Mouse (Mus musculus): ENCODE data around the gene Olfr1417.
"Not testable (repeated sequence)": the region's sequence is repeated elsewhere in the genome, so short reads cannot be mapped to it uniquely, and the experiment has no call there.

The Olfr1417 gene

GRCm38 (mm10) chr19:11839119-11839518 lies at the start of gene Olfr1417:
Gene Olfr1417, minus strand, starts transcription at chr19:11839219.
- DNase-seq (ENCODE audit: low spot score) = no peak

DNA sequence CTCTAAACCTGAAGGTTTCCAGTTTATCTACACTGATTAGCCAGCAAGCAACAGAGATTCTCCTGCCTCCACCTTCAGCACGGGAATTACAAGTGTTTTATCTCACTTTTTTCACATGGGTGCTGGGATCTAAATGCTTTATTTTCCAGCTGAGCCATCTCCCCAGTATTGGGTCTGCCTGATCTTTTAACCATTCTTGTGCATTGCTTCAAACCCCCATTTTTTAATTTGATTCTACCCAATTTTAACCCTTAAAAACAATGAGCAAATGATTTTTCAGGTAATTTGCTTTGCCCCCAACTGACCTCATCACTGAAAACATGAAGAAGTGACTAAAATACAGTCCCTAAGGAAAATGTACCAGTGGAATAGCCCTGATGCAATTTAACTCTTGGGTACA lies 47.2 kb upstream of the Olfr1417 start, which contains the start of gene Olfr1420:
Gene Olfr1420, plus strand, starts transcription at position 301 of the 400 bp plus-strand sequence.
- no peak for DNase-seq (ENCODE audit: low spot score)

- DNase-seq (ENCODE audit: low spot score) = not testable (repeated sequence)
These were observed 39.4 kb upstream of the Olfr1417 start for GRCm38 (mm10) chr19:11878404-11878803.

GRCm38 (mm10) chr19:11875006-11875405 lies 36.0 kb upstream of the Olfr1417 start, which contains the start of gene Olfr1419:
Gene Olfr1419, minus strand, starts transcription at chr19:11875106.
- DNase-seq (ENCODE audit: low spot score) = no peak

- DNase-seq (ENCODE audit: low spot score) = no peak
These were observed 28.8 kb upstream of the Olfr1417 start for GRCm38 (mm10) chr19:11867837-11868236.

DNA sequence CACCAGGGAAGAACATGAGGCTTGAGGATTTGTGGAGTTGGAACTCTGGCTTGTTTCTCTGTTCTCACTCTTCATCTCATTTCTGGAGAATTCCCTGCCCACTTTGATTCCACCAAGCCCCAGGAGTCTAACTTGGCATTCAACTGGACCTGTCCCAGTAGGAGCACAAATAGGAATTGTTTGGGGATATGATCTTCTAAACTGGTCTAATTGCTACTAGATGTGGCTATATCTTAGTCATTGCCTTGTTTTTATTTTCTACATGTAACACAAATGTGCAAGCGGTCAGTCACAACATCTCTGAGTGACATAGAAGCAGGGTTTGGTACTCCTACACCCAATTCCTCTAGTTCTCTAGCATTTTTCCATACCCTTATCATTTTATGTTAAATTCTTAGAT lies 21.9 kb upstream of the Olfr1417 start, which contains the start of gene Olfr1418:
Gene Olfr1418, minus strand, starts transcription at position 101 of the 400 bp plus-strand sequence.
- no peak for DNase-seq (ENCODE audit: low spot score)

- no peak for DNase-seq (ENCODE audit: low spot score)
These were observed 17.5 kb upstream of the Olfr1417 start for GRCm38 (mm10) chr19:11856506-11856905.

GRCm38 (mm10) chr19:11854821-11855220 lies 15.8 kb upstream of the Olfr1417 start:
- no peak for DNase-seq (ENCODE audit: low spot score)

GRCm38 (mm10) chr19:11852652-11853051 lies 13.6 kb upstream of the Olfr1417 start:
- no peak for DNase-seq (ENCODE audit: low spot score)

DNA sequence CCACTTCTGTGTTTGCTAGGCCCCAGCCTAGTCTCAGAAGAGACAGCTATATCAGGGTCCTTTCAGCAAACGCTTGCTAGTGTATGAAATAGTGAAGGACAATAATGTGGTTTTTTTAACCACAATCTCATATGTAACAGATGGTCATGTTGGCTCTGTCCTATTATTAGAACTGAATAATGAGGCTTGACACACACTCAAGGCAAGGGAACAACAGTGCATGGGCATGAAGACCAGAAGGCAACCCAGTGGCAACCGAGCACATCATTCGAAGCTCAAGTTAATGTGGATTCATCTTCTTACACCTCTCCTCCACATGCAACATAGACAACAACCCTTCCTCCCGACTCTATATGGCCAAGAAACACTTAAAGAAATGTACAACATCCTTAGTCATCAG lies 7.3 kb upstream of the Olfr1417 start:
- no peak for DNase-seq (ENCODE audit: low spot score)

DNA sequence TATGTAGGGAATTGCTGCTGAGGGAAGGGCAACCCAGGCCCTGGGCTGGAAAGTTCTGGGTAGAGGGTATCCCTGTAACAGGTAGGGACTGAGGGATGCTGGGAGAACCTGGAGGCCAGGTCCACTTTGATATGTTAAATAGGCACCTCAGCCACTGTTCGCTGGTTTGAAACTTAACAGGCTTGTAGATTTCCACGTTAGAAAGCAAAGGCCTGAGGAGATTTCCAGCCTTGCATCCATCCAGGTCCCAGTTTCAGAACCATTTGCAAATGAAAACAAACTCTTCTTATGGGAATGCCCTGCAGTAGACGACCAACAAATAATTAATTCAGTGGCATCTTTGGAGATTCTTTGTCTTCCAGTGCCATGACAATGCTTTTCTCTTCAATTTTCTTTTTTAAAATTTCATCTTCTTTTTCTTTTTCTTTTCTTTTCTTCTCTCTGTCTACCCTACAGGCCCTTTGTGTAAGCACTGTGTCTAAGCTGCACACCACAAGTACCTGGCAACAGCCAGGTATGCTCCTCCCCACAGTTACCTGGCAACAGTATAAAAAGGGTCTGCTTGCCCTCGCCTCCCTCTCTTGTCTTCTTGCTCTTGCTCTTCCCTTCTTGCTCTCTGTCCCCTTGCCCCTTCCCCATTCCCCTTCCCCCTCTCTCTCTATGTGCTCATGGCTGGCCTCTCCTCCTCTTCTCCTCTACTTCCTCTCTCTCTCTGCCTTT lies 15.5 kb downstream of the Olfr1417 start:
- DNase-seq (ENCODE audit: low spot score) = no peak

DNA sequence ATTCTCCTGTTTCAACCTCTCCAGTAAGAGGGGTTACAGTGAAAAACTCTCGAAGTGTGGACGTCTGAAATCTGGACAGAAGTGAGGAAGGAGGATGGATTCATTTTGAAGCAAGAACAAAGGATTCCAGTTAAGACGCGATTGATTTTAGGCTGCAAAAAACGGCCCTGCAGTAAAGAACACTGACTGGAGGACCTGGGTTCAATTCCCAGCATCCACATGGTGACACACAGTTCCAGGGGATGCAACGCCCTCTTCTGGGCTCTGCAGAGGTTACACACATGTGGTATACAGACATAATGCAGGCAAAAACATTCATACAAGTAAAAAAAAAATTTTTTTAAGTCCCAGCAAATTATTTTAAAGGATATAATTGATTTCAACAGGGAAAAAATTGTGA lies 18.8 kb downstream of the Olfr1417 start:
- DNase-seq (ENCODE audit: low spot score) = no peak

GRCm38 (mm10) chr19:11819800-11820199 lies 19.2 kb downstream of the Olfr1417 start:
- DNase-seq (ENCODE audit: low spot score) = peak; percentile 69

- no peak for DNase-seq (ENCODE audit: low spot score)
These were observed 19.8 kb downstream of the Olfr1417 start, which contains the start of gene Stx3 for GRCm38 (mm10) chr19:11819143-11819700. Gene Stx3, minus strand, starts transcription at chr19:11819403.

GRCm38 (mm10) chr19:11818199-11819142 lies 20.5 kb downstream of the Olfr1417 start:
- DNase-seq (ENCODE audit: low spot score) = peak; percentile 39

DNA sequence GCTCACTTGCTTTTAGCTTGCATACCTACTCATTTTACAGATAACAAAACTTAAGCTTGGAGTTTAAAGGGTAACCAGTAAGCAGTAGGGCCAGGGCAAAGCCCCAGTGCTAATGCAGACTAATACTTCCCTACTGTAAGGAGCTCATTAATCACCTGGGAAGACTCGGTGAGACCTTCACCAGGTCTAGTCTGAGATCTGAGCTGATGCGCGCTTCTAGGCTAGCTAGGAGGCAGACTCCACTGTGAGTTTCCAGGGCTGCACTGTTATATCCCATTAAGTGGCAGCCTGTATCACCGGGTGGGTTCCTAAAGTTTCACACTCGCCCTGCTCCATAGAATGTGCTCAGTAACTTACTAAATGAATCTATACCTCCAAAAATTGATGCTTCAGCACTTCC lies 21.4 kb downstream of the Olfr1417 start:
- no peak for DNase-seq (ENCODE audit: low spot score)

- no peak for DNase-seq (ENCODE audit: low spot score)
These were observed 22.3 kb downstream of the Olfr1417 start for GRCm38 (mm10) chr19:11816706-11817105.

- DNase-seq (ENCODE audit: low spot score) = no peak
These were observed 24.2 kb downstream of the Olfr1417 start for GRCm38 (mm10) chr19:11814742-11815333.

DNA sequence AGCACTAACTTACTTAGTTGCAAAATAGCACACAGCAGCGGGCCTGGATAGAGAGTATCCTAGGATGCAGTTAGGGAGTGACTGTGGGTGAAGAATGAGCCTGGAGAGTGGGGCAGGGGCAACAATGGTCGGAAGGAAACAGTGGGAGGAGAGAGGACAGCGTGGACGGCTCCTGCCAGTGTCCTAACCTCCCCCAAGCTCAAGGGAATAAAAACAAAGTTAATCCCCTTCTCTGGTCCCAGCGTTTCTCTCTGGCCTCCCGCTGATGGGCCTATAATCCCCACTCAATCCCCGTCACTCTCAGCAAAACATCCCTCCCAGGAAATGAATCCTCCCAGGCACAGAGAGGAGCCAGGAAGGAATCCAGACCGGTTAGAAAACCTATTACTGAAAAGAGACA lies 25.4 kb downstream of the Olfr1417 start:
- DNase-seq (ENCODE audit: low spot score) = no peak

GRCm38 (mm10) chr19:11813136-11813535 lies 25.9 kb downstream of the Olfr1417 start:
- no peak for DNase-seq (ENCODE audit: low spot score)

- DNase-seq (ENCODE audit: low spot score) = no peak
These were observed 27.2 kb downstream of the Olfr1417 start for GRCm38 (mm10) chr19:11811688-11812365.

Measured in layer of hippocampus, adult 11-12 months (tissue).